Mouse (Mus musculus) lung, postnatal 4 days (tissue): ENCODE results near the gene Rhox1.
A peak's percentile ranks its signal among the peaks of the same experiment; 100 is the strongest.
"Not testable (repeated sequence)": the region's sequence is repeated elsewhere in the genome, so short reads cannot be mapped to it uniquely, and the experiment has no call there.

ENCODE experiments used
- DNase-seq, 2 experiments: peaks; one replicate each; pipeline ENCODE4 v3.0.0; 2021

Gene Rhox1

DNA sequence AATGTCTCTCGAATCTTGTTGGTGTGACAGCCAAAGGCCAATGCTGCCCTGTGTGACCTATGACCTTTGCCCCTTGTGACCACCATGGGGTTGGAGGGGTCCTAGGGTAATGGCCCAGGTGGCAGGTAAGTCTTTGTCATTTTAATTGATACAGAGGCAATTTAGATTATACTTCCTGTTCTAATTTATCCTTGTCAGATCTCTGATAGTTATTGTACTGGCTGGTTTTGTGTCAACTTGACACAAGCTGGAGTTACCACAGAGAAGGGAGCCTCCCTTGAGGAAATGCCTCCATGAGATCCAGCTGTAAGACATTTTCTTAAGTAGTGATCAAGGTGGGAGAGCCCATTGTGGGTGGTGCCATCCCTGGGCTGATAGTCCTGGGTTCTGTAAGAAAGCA, at the start of gene Rhox1:
Gene Rhox1, minus strand, starts transcription at position 101 of the 400 bp plus-strand sequence.
- DNase-seq, result not testable (repeated sequence)

DNA sequence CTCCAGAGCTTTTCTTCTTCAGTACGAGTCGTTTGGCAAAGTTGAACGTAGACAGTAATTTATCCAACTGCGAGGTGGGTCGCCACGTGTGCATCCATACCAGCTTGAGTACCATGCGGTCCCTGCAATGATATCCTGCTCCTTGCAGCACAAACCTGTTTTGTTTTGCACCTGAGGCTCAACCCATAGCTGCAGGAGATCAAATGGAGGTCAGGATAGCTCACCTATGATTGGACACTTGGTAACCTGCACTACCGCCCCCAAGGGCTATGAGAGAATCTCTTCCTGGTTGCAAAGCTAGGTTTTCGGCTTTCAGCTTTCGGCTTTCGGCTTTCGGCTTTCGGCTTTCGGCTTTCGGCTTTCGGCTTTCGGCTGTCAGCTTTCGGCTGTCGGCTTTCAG, 43.0 kb upstream of the Rhox1 start, which contains the start of gene Rhox4a:
Gene Rhox4a, plus strand, starts transcription at position 301 of the 400 bp plus-strand sequence.
- DNase-seq, result not testable (repeated sequence)

DNA sequence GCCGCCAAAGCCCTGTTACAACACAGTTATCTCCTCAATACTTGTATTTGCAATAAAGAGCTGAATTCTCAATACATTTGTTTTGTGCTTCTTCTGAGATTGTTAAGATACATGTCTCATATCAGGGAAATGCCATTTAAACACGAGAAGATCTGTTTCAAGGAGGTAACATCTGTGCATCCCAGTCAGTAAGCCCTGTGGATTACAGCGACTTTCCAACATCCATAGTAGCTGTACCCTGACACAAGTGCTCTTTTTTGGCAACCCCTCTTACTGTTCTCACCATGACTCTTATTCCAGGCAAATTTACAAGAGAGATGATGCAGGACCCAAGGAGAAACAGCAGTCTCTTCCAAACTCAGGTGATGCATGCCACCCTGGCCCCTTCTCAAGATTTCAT, 27.6 kb upstream of the Rhox1 start, which contains the start of gene Rhox3a:
Gene Rhox3a, plus strand, starts transcription at position 301 of the 400 bp plus-strand sequence.
- not testable (repeated sequence) for DNase-seq

DNA sequence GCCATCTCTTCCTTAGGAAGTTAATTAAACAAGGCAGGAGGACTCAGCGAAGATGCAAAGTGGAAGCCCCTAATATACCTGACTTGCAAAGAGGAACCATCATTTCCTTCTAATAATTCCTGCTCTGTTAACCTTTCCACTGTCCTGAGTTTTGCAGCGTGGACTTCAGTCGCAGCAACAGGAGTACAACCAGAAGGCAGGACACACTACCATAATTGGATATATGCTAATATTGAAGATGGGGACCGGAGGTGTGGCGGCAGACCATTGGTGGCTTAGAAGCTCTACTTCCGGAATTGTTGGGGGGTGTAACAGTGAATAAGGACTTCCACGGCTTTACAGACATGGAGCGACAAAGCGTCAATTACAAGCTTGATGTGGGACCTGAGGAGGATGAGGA, 22.6 kb upstream of the Rhox1 start, which contains the start of gene Rhox2a:
Gene Rhox2a, plus strand, starts transcription at position 301 of the 400 bp plus-strand sequence.
- DNase-seq, result not testable (repeated sequence)

DNA sequence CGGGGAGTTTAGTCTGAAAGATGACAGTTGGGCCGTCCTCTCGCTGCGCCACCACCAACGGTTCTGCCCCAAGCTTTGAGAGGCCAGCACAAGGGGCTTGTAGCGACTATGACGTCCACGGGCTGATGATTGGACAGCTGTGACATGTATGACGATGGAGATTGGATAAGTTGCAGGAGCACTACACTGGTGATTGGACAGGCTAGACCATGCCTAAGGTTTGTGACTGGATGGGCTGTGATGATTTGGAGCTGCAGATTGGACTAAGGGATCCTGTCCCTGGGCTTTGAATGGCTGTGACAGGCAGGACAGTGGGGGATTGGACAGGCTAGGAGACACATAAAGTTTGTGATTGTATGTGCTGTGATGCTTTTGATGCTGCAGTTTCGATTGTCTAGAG, 11.1 kb downstream of the Rhox1 start, which contains the start of gene Gm9:
Gene Gm9, minus strand, starts transcription at position 101 of the 400 bp plus-strand sequence.
- no peak for DNase-seq

DNA sequence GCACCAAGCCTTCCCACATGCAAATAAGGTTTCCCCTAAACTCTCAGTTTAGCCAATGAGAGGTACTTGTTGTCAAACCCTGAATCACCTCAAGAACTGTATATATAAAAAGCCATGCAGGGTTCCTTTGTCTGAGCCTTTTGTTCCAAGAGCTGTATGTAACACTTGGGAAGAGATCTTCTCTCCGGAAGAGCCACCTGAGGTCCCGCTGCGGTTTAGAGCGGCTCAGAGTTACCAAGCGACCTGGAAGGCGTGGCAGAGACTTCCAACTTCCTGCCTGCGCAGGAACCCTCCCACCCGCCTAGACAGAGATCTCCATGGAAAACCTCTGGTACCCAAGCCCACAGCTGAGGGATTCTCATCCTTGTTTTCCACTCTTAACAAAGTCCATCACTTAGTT, 23.4 kb downstream of the Rhox1 start:
- no peak for DNase-seq

DNA sequence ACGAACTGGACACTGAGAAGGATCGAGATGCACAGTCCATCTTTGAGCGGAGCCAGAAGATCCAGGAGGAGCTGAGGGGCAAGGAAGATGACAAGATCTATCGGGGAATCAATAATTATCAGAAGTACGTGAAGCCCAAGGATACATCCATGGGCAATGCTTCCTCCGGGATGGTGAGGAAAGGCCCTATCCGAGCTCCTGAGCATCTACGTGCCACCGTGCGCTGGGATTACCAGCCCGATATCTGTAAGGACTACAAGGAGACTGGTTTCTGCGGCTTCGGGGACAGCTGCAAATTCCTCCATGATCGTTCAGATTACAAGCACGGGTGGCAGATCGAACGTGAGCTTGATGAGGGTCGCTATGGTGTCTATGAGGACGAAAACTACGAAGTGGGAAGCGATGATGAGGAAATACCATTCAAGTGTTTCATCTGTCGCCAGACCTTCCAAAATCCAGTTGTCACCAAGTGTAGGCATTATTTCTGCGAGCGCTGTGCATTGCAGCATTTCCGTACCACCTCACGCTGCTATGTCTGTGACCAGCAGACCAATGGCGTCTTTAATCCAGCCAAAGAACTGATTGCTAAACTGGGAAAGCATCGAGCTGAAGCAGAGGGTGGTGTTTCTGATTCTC, 30.2 kb downstream of the Rhox1 start:
- DNase-seq, result no peak

DNA sequence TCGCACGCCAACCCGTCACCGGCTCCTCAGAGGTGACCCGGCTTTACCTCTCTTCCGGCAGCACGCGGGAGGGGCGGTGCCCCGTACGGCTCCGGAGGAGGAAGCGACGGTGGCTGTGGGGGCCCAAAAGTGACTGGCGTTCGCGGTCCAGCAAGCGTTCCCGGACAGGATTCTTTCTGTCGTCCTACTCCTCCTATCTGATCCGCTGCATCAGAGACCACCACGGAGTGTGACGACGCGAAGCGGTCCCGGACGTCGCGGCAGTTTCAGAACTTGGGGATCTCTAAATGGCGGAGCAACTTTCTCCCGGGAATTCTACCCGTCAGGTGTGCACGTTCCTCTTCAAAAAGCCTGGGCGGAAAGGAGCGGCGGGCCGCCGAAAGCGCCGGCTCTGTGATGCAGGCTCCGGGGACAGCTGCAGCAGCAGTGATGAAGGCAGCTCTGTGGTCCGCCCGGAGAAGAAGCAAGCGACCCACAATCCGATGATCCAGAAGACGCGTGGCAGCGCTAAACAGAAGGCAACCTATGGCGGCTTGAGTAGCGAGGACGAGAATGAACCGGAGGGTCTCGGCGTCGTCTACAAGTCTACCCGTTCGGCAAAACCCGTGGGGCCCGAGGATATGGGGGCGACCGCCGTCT, 30.8 kb downstream of the Rhox1 start, which contains the start of the genes Ndufa1 and Rnf113a1:
Gene Ndufa1, minus strand, starts transcription at position 59 of the 639 bp plus-strand sequence.
Gene Rnf113a1, plus strand, starts transcription at position 141 of the 639 bp plus-strand sequence.
- peak; percentile 86 to 87 for DNase-seq

DNA sequence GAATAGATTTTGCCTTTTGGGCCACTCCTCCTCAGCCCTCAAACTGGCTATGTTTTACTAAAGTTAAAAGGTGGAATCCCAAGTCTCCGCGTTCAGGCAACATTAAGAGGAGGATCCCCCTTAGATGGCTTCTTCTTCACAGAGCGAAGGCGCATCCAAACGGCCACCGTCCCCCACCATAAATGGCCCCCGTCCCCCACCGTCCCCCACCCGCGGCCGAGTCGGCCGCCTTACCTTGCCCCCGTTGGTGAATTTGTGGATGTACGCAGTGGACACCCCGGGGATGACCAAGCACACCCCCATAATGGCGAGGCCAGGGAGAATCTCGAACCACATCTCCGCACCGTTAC, 31.3 kb downstream of the Rhox1 start:
- DNase-seq, result peak in 1 of 2 experiments; percentile 5

DNA sequence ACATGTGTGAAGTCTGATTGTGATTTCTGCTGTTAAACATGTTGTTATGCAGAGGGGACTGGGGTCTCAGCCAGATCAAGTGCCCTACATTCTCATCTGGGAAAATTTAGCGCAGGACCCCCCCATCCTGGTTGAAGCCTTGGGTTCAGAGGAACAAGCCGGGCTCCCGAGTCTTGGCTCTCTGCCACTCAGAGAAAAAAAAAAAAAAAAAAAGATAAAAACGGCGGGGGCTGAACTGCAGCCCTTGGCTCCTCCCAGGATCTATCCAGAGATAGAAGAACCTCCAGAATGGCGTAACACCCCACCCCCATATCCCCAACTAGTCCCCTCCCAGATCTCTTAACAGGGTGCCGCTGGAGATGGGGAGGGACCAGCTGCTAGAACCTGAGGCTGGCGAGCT, 37.7 kb downstream of the Rhox1 start:
- not testable (repeated sequence) for DNase-seq

DNA sequence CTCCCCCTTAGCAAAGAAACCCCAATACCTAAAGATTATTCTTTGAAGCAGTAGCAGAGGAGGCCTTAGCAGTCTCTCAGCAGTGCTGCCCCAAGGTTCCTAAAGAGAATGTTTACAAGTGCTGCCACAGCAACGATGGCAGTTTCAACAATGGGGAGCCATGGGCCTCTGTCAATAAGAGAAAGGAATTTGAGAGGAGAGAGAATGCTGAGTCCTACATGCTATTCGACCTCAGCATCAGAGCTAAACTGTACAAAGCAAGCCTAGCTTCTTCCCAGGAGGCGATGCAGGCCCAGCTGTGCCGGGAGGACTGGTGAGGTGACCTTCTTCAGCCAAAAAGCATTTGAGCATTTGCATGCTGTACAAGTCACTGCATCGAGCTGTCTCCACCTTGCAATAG, 53.3 kb downstream of the Rhox1 start, which contains the start of gene Akap14:
Gene Akap14, minus strand, starts transcription at position 101 of the 400 bp plus-strand sequence.
- no peak for DNase-seq

DNA sequence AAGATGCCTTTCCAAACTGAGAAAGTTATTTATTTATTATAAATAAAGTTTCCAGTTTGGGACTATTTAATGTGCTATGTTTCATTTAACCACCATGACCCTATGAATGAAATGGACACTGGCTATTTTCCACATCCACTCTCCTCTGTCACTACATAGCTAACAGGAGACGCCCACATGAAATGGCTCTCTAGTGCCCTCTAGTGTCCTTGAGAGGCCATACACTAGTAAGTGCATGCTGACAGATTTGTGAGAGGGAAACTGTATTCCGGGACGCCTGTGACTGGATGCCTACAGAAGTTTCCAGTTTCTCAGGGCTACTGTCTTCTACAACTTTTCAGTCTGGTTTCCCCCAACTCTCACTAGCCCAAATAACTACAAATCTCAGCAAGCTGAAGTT, 55.0 kb downstream of the Rhox1 start:
- DNase-seq, result peak in 1 of 2 experiments; percentile 49
